ENCODE assay signal across 8 mouse cellular contexts in genomic region chr19:5037678-5038571, GRCm38 (mm10). TPM values are rescaled to one million over a fixed set of nuclear protein-coding genes. Genes with fewer than 3 reads are reported as not detected.
DNase-seq lines count a peak whose midpoint lies in the region; TF ChIP-seq lines count a peak whose summit lies in the region.

No protein-coding gene starts in this region.

- TF ChIP-seq POLR2A in MEL (IDR thresholded peaks at IDR 0.05; ENCODE audit: control insufficient read depth in 1 of 2, insufficient read depth in 1 of 2, low read depth in 1 of 2, low read length in 2 of 2, poor library complexity in 1 of 2): no peak

- H3K27ac ChIP-seq in MEL (ENCODE audit: control insufficient read depth, low read depth, low read length): peak overlapping the region; percentile 5; the same call in 1 of the 2 replicates
- H3K27ac ChIP-seq in hindbrain, embryonic 10.5 days: peak overlapping the region; percentile 93

- peak; percentile 88 for DNase-seq in MEL (ENCODE audit: low read depth, low spot score)
- DNase-seq in cerebellum, adult 11 months: peak; percentile 91
- peak; percentile 91 for DNase-seq in forelimb bud, embryonic 11.5 days (ENCODE audit: low read depth, low spot score)
- peak; percentile 90 for DNase-seq in hindbrain, embryonic 10.5 days (ENCODE audit: low spot score)
- peak; percentile 82 to 90 for DNase-seq in layer of hippocampus, postnatal 10 days (ENCODE audit: low spot score in 2 of 2)
- DNase-seq in lung, postnatal 10 days: peak; percentile 84
- peak; percentile 85 to 88 for DNase-seq in right cerebral cortex, postnatal 10 days (ENCODE audit: low spot score in 2 of 2)
- DNase-seq in urinary bladder, postnatal 25 days (ENCODE audit: low spot score): peak; percentile 64

- no peak for TF ChIP-seq CTCF in MEL (IDR thresholded peaks at IDR 0.05 in 2 of 3, conservative IDR thresholded peaks at IDR 0.05 in 1 of 3; ENCODE audit: control insufficient read depth in 1 of 3, insufficient read depth in 1 of 3, low read depth in 2 of 3, low read length in 3 of 3, poor library complexity in 1 of 3, severe bottlenecking in 1 of 3)

- peaks cover 0 to 7% of the 10 kb centered on the region in 2 experiments; a peak in 1 of 4 replicates for H3K36me3 ChIP-seq in MEL (ENCODE audit: control insufficient read depth in 1 of 2, insufficient read depth in 2 of 2, low read length in 2 of 2)
- H3K36me3 ChIP-seq in hindbrain, embryonic 10.5 days: peaks cover 5% of the 10 kb centered on the region; the same call in 1 of the 2 replicates

- 6% methylated on average over 32 of the region's 32 CpGs for WGBS in hindbrain, embryonic 10.5 days

- peak overlapping the region; percentile 78 for H3K9ac ChIP-seq in MEL (ENCODE audit: control insufficient read depth, low read depth, low read length, poor library complexity, severe bottlenecking)

- H3K4me1 ChIP-seq in MEL (ENCODE audit: control insufficient read depth in 1 of 2, insufficient read depth in 2 of 2, low read length in 2 of 2): peaks cover 2 to 18% of the 10 kb centered on the region in 2 experiments
- H3K4me1 ChIP-seq in hindbrain, embryonic 10.5 days (replicated peaks): peaks cover 43% of the 10 kb centered on the region

- peaks cover 21% of the 10 kb centered on the region for H3K79me2 ChIP-seq in MEL (ENCODE audit: control insufficient read depth, insufficient read depth, low read length, poor library complexity)

- no peak for TF ChIP-seq RAD21 in MEL (IDR thresholded peaks at IDR 0.05; ENCODE audit: low read depth, low read length)

- no peaks in the 10 kb centered on the region for H3K9me3 ChIP-seq in MEL (replicated peaks; ENCODE audit: insufficient read depth, low read length)
- H3K9me3 ChIP-seq in hindbrain, embryonic 10.5 days: no peaks in the 10 kb centered on the region

- peak overlapping the region; percentile 57 to 87 for H3K4me3 ChIP-seq in MEL (ENCODE audit: control insufficient read depth in 1 of 2, insufficient read depth in 1 of 2, low read depth in 2 of 2, low read length in 2 of 2)
- peak overlapping the region; percentile 66 for H3K4me3 ChIP-seq in hindbrain, embryonic 10.5 days

- TF ChIP-seq EP300 in MEL (IDR thresholded peaks at IDR 0.05; ENCODE audit: low read depth in 1 of 2, low read length in 2 of 2): no peak

- H3K27me3 ChIP-seq in MEL (ENCODE audit: control insufficient read depth in 1 of 2, insufficient read depth in 2 of 2, low read length in 2 of 2): no peaks in the 10 kb centered on the region
- peaks cover 9% of the 10 kb centered on the region for H3K27me3 ChIP-seq in hindbrain, embryonic 10.5 days (ENCODE audit: insufficient read depth, poor library complexity, severe bottlenecking)

TF ChIP-seq in MEL, 35 proteins besides CTCF, POLR2A, EP300 and RAD21:
- peak; percentile 5; the same call in 1 of the 2 replicates for TF ChIP-seq BHLHE40 (IDR thresholded peaks at IDR 0.05; ENCODE audit: borderline replicate concordance, low read depth, low read length)
- no peak for TF ChIP-seq MYB (IDR thresholded peaks at IDR 0.05; ENCODE audit: low read depth, low read length)
- no peak for TF ChIP-seq GATA1 (IDR thresholded peaks at IDR 0.05; ENCODE audit: low read depth, low read length)
- TF ChIP-seq ELF1 (IDR thresholded peaks at IDR 0.05; ENCODE audit: low read depth, low read length): peak; percentile 79
- TF ChIP-seq SIN3A (IDR thresholded peaks at IDR 0.05; ENCODE audit: low read length): peak; percentile 56
- TF ChIP-seq MEF2A (IDR thresholded peaks at IDR 0.05; ENCODE audit: extremely low read depth, insufficient replicate concordance, low read depth, low read length, poor library complexity, severe bottlenecking): no peak
- no peak for TF ChIP-seq USF1 (IDR thresholded peaks at IDR 0.05; ENCODE audit: low read depth, low read length)
- no peak for TF ChIP-seq CHD1 (IDR thresholded peaks at IDR 0.05; ENCODE audit: low read depth, low read length)
- no peak; the same call in 1 of the 2 replicates for TF ChIP-seq RCOR1 (IDR thresholded peaks at IDR 0.05; ENCODE audit: low read depth, low read length)
- TF ChIP-seq GABPA (IDR thresholded peaks at IDR 0.05; ENCODE audit: low read depth, low read length): no peak
- TF ChIP-seq E2F4 (IDR thresholded peaks at IDR 0.05; ENCODE audit: borderline replicate concordance, low read depth, low read length): no peak
- no peak for TF ChIP-seq NELFE (IDR thresholded peaks at IDR 0.05; ENCODE audit: low read depth, low read length)
- no peak for TF ChIP-seq MAZ (IDR thresholded peaks at IDR 0.05; ENCODE audit: low read depth, low read length)
- no peak for TF ChIP-seq JUND (IDR thresholded peaks at IDR 0.05; ENCODE audit: low read depth, low read length)
- no peak for TF ChIP-seq ZMIZ1 (IDR thresholded peaks at IDR 0.05; ENCODE audit: low read depth, low read length)
- TF ChIP-seq UBTF (IDR thresholded peaks at IDR 0.05; ENCODE audit: borderline replicate concordance, insufficient read depth, low read depth, low read length): no peak
- no peak for TF ChIP-seq USF2 (IDR thresholded peaks at IDR 0.05; ENCODE audit: borderline replicate concordance in 1 of 2, insufficient read depth in 1 of 2, low read depth in 1 of 2, low read length in 2 of 2)
- TF ChIP-seq MAFK (IDR thresholded peaks at IDR 0.05; ENCODE audit: borderline replicate concordance, low read depth, low read length): peak; percentile 99
- TF ChIP-seq ZC3H11A (IDR thresholded peaks at IDR 0.05; ENCODE audit: low read depth, low read length): no peak
- TF ChIP-seq ZKSCAN1 (IDR thresholded peaks at IDR 0.05; ENCODE audit: low read depth, low read length): no peak
- TF ChIP-seq POLR2AphosphoS5 (IDR thresholded peaks at IDR 0.05; ENCODE audit: borderline replicate concordance, low read depth, low read length): no peak
- no peak for TF ChIP-seq SMC3 (IDR thresholded peaks at IDR 0.05; ENCODE audit: low read depth, low read length)
- no peak for TF ChIP-seq TAL1 (IDR thresholded peaks at IDR 0.05; ENCODE audit: low read length)
- TF ChIP-seq TBP (IDR thresholded peaks at IDR 0.05; ENCODE audit: low read depth, low read length): peak; percentile 100
- TF ChIP-seq KAT2A (conservative IDR thresholded peaks at IDR 0.05; ENCODE audit: low read depth, low read length): peak; percentile 69; the same call in 1 of the 2 replicates
- TF ChIP-seq MYC (IDR thresholded peaks at IDR 0.05; ENCODE audit: low read depth, low read length): no peak
- TF ChIP-seq CHD2 (IDR thresholded peaks at IDR 0.05; ENCODE audit: low read length): no peak
- no peak for TF ChIP-seq TCF12 (IDR thresholded peaks at IDR 0.05; ENCODE audit: low read depth, low read length)
- TF ChIP-seq ZNF384 (IDR thresholded peaks at IDR 0.05; ENCODE audit: low read depth, low read length): no peak
- no peak for TF ChIP-seq ETS1 (IDR thresholded peaks at IDR 0.05; ENCODE audit: low read depth, low read length)
- TF ChIP-seq POLR2AphosphoS2 (IDR thresholded peaks at IDR 0.05; ENCODE audit: low read length): no peak
- TF ChIP-seq HCFC1 (IDR thresholded peaks at IDR 0.05; ENCODE audit: low read depth, low read length): no peak
- TF ChIP-seq MAX (IDR thresholded peaks at IDR 0.05; ENCODE audit: low read length): no peak
- TF ChIP-seq NRF1 (IDR thresholded peaks at IDR 0.05; ENCODE audit: insufficient read depth, low read depth, low read length, poor library complexity, severe bottlenecking): peak; percentile 30; the same call in 1 of the 2 replicates
- no peak for TF ChIP-seq MXI1 (IDR thresholded peaks at IDR 0.05; ENCODE audit: low read depth, low read length)

RNA-seq across cellular contexts. Expression of gene B4gat1, which starts 0.7 kb away (rescaled TPM):
- total RNA-seq in MEL (2012; rRNA removed): 6.9 and 7.8 TPM in 2 replicates
- 1 to 10 TPM in 1 of 2 experiments, not detected in 1; 9.6 TPM for polyA plus RNA-seq in MEL (2012; ENCODE audit: insufficient read depth in 1 of 2, insufficient read length in 2 of 2, low read depth in 1 of 2, low replicate concordance in 2 of 2, missing spikeins in 1 of 2)
- polyA plus RNA-seq in hindbrain, embryonic 10.5 days (2016; fragmentation: Nextera tagmentation; extraction: Ambion mirVana): 38.8 and 41.6 TPM in 2 replicates
- 100 to 1,000 TPM; 125 to 126 TPM for total RNA-seq in layer of hippocampus, postnatal 10 days (2021)

RNA-seq across cellular contexts. Expression of gene AC124502.3, which starts 0.8 kb away (rescaled TPM):
- 1.1 and 2.1 TPM in 2 replicates for total RNA-seq in MEL (2012; rRNA removed)
- under 1 TPM in 1 of 2 experiments, not detected in 1; 0.75 TPM for polyA plus RNA-seq in MEL (2012; ENCODE audit: insufficient read depth in 1 of 2, insufficient read length in 2 of 2, low read depth in 1 of 2, low replicate concordance in 2 of 2, missing spikeins in 1 of 2)
- polyA plus RNA-seq in hindbrain, embryonic 10.5 days (2016; fragmentation: Nextera tagmentation; extraction: Ambion mirVana): 2.4 and 3.2 TPM in 2 replicates
- 1 to 10 TPM; 3.4 to 6.9 TPM for total RNA-seq in layer of hippocampus, postnatal 10 days (2021)

RNA-seq across cellular contexts. Expression of gene Brms1, which starts 3.2 kb away (rescaled TPM):
- 22.3 and 29.6 TPM in 2 replicates for total RNA-seq in MEL (2012; rRNA removed)
- 10 to 100 TPM in 1 of 2 experiments, not detected in 1; 78.6 TPM for polyA plus RNA-seq in MEL (2012; ENCODE audit: insufficient read depth in 1 of 2, insufficient read length in 2 of 2, low read depth in 1 of 2, low replicate concordance in 2 of 2, missing spikeins in 1 of 2)
- polyA plus RNA-seq in hindbrain, embryonic 10.5 days (2016; fragmentation: Nextera tagmentation; extraction: Ambion mirVana): 86.8 and 91.8 TPM in 2 replicates
- 10 to 100 TPM in 1 of 2 experiments, 1 to 10 TPM in 1; 8.7 to 11.9 TPM for total RNA-seq in layer of hippocampus, postnatal 10 days (2021)

RNA-seq across cellular contexts. Expression of gene Rin1, which starts 12.4 kb away (rescaled TPM):
- total RNA-seq in MEL (2012; rRNA removed): 0.33 and 0.42 TPM in 2 replicates
- polyA plus RNA-seq in MEL (2012; ENCODE audit: insufficient read depth in 1 of 2, insufficient read length in 2 of 2, low read depth in 1 of 2, low replicate concordance in 2 of 2, missing spikeins in 1 of 2): 1 to 10 TPM in 1 of 2 experiments, not detected in 1; 1.3 TPM
- polyA plus RNA-seq in hindbrain, embryonic 10.5 days (2016; fragmentation: Nextera tagmentation; extraction: Ambion mirVana): 2.3 and 3.0 TPM in 2 replicates
- total RNA-seq in layer of hippocampus, postnatal 10 days (2021): 10 to 100 TPM; 26.4 to 26.6 TPM

RNA-seq across cellular contexts. Expression of gene Slc29a2, which starts 14.3 kb away (rescaled TPM):
- total RNA-seq in MEL (2012; rRNA removed): 2.1 and 3.2 TPM in 2 replicates
- polyA plus RNA-seq in MEL (2012; ENCODE audit: insufficient read depth in 1 of 2, insufficient read length in 2 of 2, low read depth in 1 of 2, low replicate concordance in 2 of 2, missing spikeins in 1 of 2): 10 to 100 TPM in 1 of 2 experiments, not detected in 1; 10.9 TPM
- 5.5 and 8.4 TPM in 2 replicates for polyA plus RNA-seq in hindbrain, embryonic 10.5 days (2016; fragmentation: Nextera tagmentation; extraction: Ambion mirVana)
- 10 to 100 TPM; 21.0 to 21.9 TPM for total RNA-seq in layer of hippocampus, postnatal 10 days (2021)

Comparison
In these comparisons a context has a peak if more than half of its experiments do, and no peak if none do; other contexts are left out.
1. Peak in every context shown above with its lines: DNase-seq, H3K4me3 ChIP-seq and H3K27ac ChIP-seq.
2. RNA of gene B4gat1, which starts 0.7 kb away (total RNA-seq): 125 to 126 TPM in layer of hippocampus, postnatal 10 days; 6.9 to 7.8 TPM in MEL; every median in the first group is over 10 times any median in the second.